Mouse (Mus musculus) lung, postnatal 0 days (tissue): Measurements from ENCODE around the gene Cnot1. TPM values are rescaled to one million over a fixed set of nuclear protein-coding genes. Genes with fewer than 3 reads are reported as not detected.

Experiments
- ATAC-seq: fragments of 200-750 bp; cut with Nextera tagmentation; 2 replicates; pipeline ENCODE4 v1.8.0; 2017; ENCODE audit warnings: moderate library complexity
- DNase-seq: peaks from one replicate; pipeline ENCODE4 v3.0.0-alpha.2; 2016; ENCODE audit warnings: low spot score
- H3K27ac ChIP-seq: fragments of 300-500 bp; sonication (generic); 2 replicates; pipeline ENCODE4 v1.5.1; 2014; ENCODE audit warnings: antibody characterized with exemption, mild to moderate bottlenecking, low read length, mixed read lengths
- H3K27me3 ChIP-seq: fragments of 300-500 bp; sonication (generic); replicated peaks from 2 replicates; pipeline ENCODE4 v1.6.1; 2014; ENCODE audit warnings: low read length, mixed read lengths; ENCODE audit not compliant: insufficient read depth
- H3K36me3 ChIP-seq: fragments of 300-500 bp; sonication (generic); 2 replicates; pipeline ENCODE4 v1.6.1; 2014; ENCODE audit warnings: low read length, mixed read lengths; ENCODE audit not compliant: insufficient read depth
- H3K4me1 ChIP-seq: fragments of 300-500 bp; sonication (generic); 2 replicates; pipeline ENCODE4 v1.6.1; 2014; ENCODE audit warnings: antibody characterized with exemption, low read depth, low read length, mixed read lengths; ENCODE audit not compliant: insufficient read depth
- H3K4me2 ChIP-seq: fragments of 300-500 bp; sonication (generic); replicated peaks from 2 replicates; pipeline ENCODE4 v1.6.1; 2014; ENCODE audit warnings: low read depth, mild to moderate bottlenecking, low read length, moderate library complexity, mixed read lengths
- H3K4me3 ChIP-seq: fragments of 300-500 bp; sonication (generic); 2 replicates; pipeline ENCODE4 v1.5.1; 2014; ENCODE audit warnings: low read depth, low read length
- H3K9ac ChIP-seq: fragments of 300-500 bp; sonication (generic); replicated peaks from 2 replicates; pipeline ENCODE4 v1.6.1; 2014; ENCODE audit warnings: low read depth, mild to moderate bottlenecking
- H3K9me3 ChIP-seq: fragments of 300-500 bp; sonication (generic); 2 replicates; pipeline ENCODE4 v1.6.1; 2016; ENCODE audit warnings: low read length, mixed read lengths
- CTCF ChIP-seq: IDR thresholded peaks from 2 replicates; pipeline ENCODE4 v1.5.1; 2016; ENCODE audit warnings: antibody characterized with exemption, mild to moderate bottlenecking
- EP300 ChIP-seq: IDR thresholded peaks from 2 replicates; pipeline ENCODE4 v1.6.1; 2016; ENCODE audit warnings: antibody characterized with exemption, mild to moderate bottlenecking, control low read depth
- WGBS: fragments of 180-500 bp; shearing (Covaris S2); extraction: QIAGEN DNeasy Blood & Tissue Kit; methylation state at CpG from one replicate; pipeline ENCODE4 v1.1.7; 2014; 5-methylcytosine and 5-hydroxymethylcytosine counted together
- polyA plus RNA-seq: library from polyadenylated mRNA; unstranded; fragments of >200 nt; fragmentation: Nextera tagmentation; extraction: Ambion mirVana; gene quantifications from 2 replicates; pipeline ENCODE4 v1.2.1, GENCODE M21; 2015

Gene Cnot1
- polyA plus RNA-seq, 1 experiment from 2014 or later = 21.5 TPM

GRCm38 (mm10) chr8:95821266-95821665 is 14.0 kb upstream of the Cnot1 start:
- DNase-seq (no peak), ATAC-seq (no peak)
- H3K27me3 ChIP-seq = no peaks in the 10 kb centered on the region
- H3K9ac ChIP-seq = no peak overlapping the region
- H3K4me2 ChIP-seq = no peak overlapping the region
- H3K4me3 ChIP-seq = no peak overlapping the region
- no peak overlapping the region for H3K27ac ChIP-seq
- no peak for TF ChIP-seq EP300
- TF ChIP-seq CTCF = no peak
- WGBS = 56% methylated on average over 6 of the region's 6 CpGs
- H3K36me3 ChIP-seq = no peaks in the 10 kb centered on the region
- H3K9me3 ChIP-seq = no peaks in the 10 kb centered on the region
- H3K4me1 ChIP-seq = no peaks in the 10 kb centered on the region

GRCm38 (mm10) chr8:95818211-95818610 is 10.9 kb upstream of the Cnot1 start:
- no peak for ATAC-seq

GRCm38 (mm10) chr8:95817597-95817996 is 10.3 kb upstream of the Cnot1 start:
- H3K9ac ChIP-seq = no peak overlapping the region
- ATAC-seq = no peak

More at GRCm38 (mm10) chr8:95818211-95818610, 10.9 kb upstream of the Cnot1 start:
- H3K4me1 ChIP-seq = no peaks in the 10 kb centered on the region
- no peak overlapping the region for H3K9ac ChIP-seq
- no peak overlapping the region for H3K27ac ChIP-seq
- H3K4me2 ChIP-seq = no peak overlapping the region
- DNase-seq = no peak
- TF ChIP-seq EP300 = no peak
- no peak for TF ChIP-seq CTCF
- H3K4me3 ChIP-seq = no peak overlapping the region
- WGBS = 17% methylated on average over 1 of the region's 1 CpGs
- H3K27me3 ChIP-seq = no peaks in the 10 kb centered on the region
- no peaks in the 10 kb centered on the region for H3K36me3 ChIP-seq
- no peaks in the 10 kb centered on the region for H3K9me3 ChIP-seq

GRCm38 (mm10) chr8:95816044-95816708 is 8.9 kb upstream of the Cnot1 start:
- no peak for ATAC-seq
- Histone ChIP-seq H3K27me3 (no peaks in the 10 kb centered on the region), H3K36me3 (no peaks in the 10 kb centered on the region), H3K4me2 (no peak overlapping the region), H3K27ac (no peak overlapping the region), H3K9ac (no peak overlapping the region), H3K4me3 (no peak overlapping the region), H3K9me3 (no peaks in the 10 kb centered on the region), H3K4me1 (no peaks in the 10 kb centered on the region)
- no peak for DNase-seq
- 44% methylated on average over 6 of the region's 6 CpGs for whole genome bisulfite sequencing
- TF ChIP-seq CTCF (no peak), EP300 (no peak)

More at GRCm38 (mm10) chr8:95817597-95817996, 10.3 kb upstream of the Cnot1 start:
- 58% methylated on average over 3 of the region's 3 CpGs for WGBS
- no peaks in the 10 kb centered on the region for H3K27me3 ChIP-seq
- no peak overlapping the region for H3K27ac ChIP-seq
- H3K4me3 ChIP-seq = no peak overlapping the region
- H3K4me1 ChIP-seq = no peaks in the 10 kb centered on the region
- no peak for TF ChIP-seq CTCF
- TF ChIP-seq EP300 = no peak
- no peak overlapping the region for H3K4me2 ChIP-seq
- H3K36me3 ChIP-seq = no peaks in the 10 kb centered on the region
- no peak for DNase-seq
- H3K9me3 ChIP-seq = no peaks in the 10 kb centered on the region

GRCm38 (mm10) chr8:95810184-95810591 is 2.9 kb upstream of the Cnot1 start:
- no peaks in the 10 kb centered on the region for H3K9me3 ChIP-seq
- H3K4me2 ChIP-seq = no peak overlapping the region
- TF ChIP-seq CTCF (no peak), EP300 (peak; percentile 60; the same call in 1 of the 2 replicates)
- peak overlapping the region; percentile 55; the same call in 1 of the 2 replicates for H3K27ac ChIP-seq
- H3K4me1 ChIP-seq = peaks cover 4% of the 10 kb centered on the region; the same call in 1 of the 2 replicates
- no peak overlapping the region for H3K9ac ChIP-seq
- no peaks in the 10 kb centered on the region for H3K27me3 ChIP-seq
- DNase-seq (peak; percentile 88), ATAC-seq (peak; percentile 31)
- 40% methylated on average over 3 of the region's 3 CpGs for WGBS
- H3K4me3 ChIP-seq = no peak overlapping the region
- no peaks in the 10 kb centered on the region for H3K36me3 ChIP-seq

- Histone ChIP-seq H3K4me2 (no peak overlapping the region), H3K4me3 (no peak overlapping the region), H3K36me3 (no peaks in the 10 kb centered on the region), H3K4me1 (peaks cover 8% of the 10 kb centered on the region; the same call in 1 of the 2 replicates), H3K27ac (no peak overlapping the region), H3K9ac (no peak overlapping the region), H3K27me3 (no peaks in the 10 kb centered on the region), H3K9me3 (no peaks in the 10 kb centered on the region)
- no peak for DNase-seq
- ATAC-seq = no peak
- 62% methylated on average over 5 of the region's 5 CpGs for WGBS
- TF ChIP-seq EP300 = no peak
- TF ChIP-seq CTCF = no peak
These were observed 1.9 kb upstream of the Cnot1 start for GRCm38 (mm10) chr8:95809116-95809515.
